Comparison of ENCODE assay signal across 8 mouse cellular contexts in the genomic region with DNA sequence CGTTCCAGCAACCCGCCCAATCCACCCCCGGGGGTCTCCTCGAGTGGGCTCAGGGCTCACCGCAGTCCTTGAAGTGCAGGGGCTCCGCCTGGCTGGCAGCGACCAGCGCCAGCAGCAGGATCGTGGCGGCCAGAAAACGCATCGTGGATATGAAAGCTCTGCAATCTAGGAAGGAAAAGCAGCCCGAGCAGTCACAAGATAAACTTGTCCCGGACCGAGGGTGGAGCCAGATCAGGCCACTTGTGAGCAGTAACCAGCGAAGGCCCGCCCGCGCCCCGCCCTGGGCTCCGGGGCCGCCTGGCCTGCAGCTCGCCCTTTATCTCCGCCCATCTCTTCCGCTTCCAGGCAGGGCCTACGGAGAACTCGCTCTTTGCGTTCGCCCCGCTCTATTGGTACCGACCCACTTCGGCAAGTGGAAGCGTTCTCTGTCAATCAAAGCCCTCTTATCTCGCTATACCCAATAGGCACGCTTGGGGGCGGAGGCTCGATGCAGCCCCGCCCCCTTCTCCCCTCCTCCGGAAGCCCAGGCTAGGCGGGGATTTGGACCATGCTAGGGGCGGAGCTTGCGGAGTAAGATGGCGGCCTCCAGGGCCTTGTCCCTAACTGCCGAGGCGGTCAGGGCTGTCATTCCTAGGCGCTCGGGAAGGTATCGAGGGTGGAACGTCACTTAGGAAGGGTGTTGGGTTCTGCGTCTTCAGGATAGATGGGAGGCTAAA. TPM values are rescaled to one million over a fixed set of nuclear protein-coding genes. Genes with fewer than 3 reads are reported as not detected.
DNase-seq lines count a peak whose midpoint lies in the region; ATAC-seq lines count a peak whose summit lies in the region.

TSS of gene Npc2 (minus strand) at position 427 of the 716 bp plus-strand sequence.
TSS of gene Isca2 (plus strand) at position 526 of the 716 bp plus-strand sequence.

- no peaks in the 10 kb centered on the region for H3K9me3 ChIP-seq in hindbrain, embryonic 14.5 days (ENCODE audit: control insufficient read depth, low read length)

- H3K36me3 ChIP-seq in hindbrain, embryonic 14.5 days (replicated peaks; ENCODE audit: control insufficient read depth, insufficient read depth) = 0 out of 2 replicates have a peak, but pooled peaks cover 5% of the 10 kb centered on the region

- H3K9ac ChIP-seq in hindbrain, embryonic 14.5 days = peak within 1 kb of the TSS; percentile 76

- DNase-seq in R1 (ENCODE audit: low read depth, low spot score) = peak; percentile 100
- peak; percentile 94 to 97 for DNase-seq in cerebellum, postnatal 25 days
- DNase-seq in frontal cortex, postnatal 25 days (ENCODE audit: low spot score in 2 of 2) = peak; percentile 87 to 92
- peak; percentile 99 for DNase-seq in hindbrain, embryonic 14.5 days (ENCODE audit: low spot score)
- peak; percentile 96 to 97 for DNase-seq in layer of hippocampus, postnatal 36 days
- peak; percentile 99 for DNase-seq in lung, postnatal 36 days
- peak; percentile 100 for DNase-seq in retina, postnatal 1 day
- DNase-seq in urinary bladder, adult 18-20 months (ENCODE audit: low spot score in 2 of 2) = peak; percentile 83 to 99

- peak within 1 kb of the TSS; percentile 63 for H3K4me3 ChIP-seq in hindbrain, embryonic 14.5 days (replicated peaks; ENCODE audit: low read length)

- under 1% methylated on average over 50 of the region's 50 CpGs for WGBS in hindbrain, embryonic 14.5 days

- H3K4me2 ChIP-seq in hindbrain, embryonic 14.5 days (replicated peaks) = peak within 1 kb of the TSS; percentile 78

- H3K27ac ChIP-seq in hindbrain, embryonic 14.5 days = peak within 1 kb of the TSS; percentile 90

- H3K27me3 ChIP-seq in hindbrain, embryonic 14.5 days (ENCODE audit: control insufficient read depth, insufficient read depth, low read length) = no peaks in the 10 kb centered on the region

- H3K4me1 ChIP-seq in hindbrain, embryonic 14.5 days (replicated peaks; ENCODE audit: control insufficient read depth, insufficient read depth, low read length) = peaks cover 30% of the 10 kb centered on the region

- peak; percentile 98 for ATAC-seq in hindbrain, embryonic 14.5 days (ENCODE audit: low FRiP score)

RNA-seq across cellular contexts. Expression of gene Npc2, which starts in this region (rescaled TPM):
- 51.6 and 54.3 TPM in 2 replicates for polyA plus RNA-seq in hindbrain, embryonic 14.5 days (2014; fragmentation: Nextera tagmentation; extraction: Ambion mirVana)
- 10 to 100 TPM; 27.4 to 28.6 TPM for total RNA-seq in layer of hippocampus, postnatal 36 days (2021)

RNA-seq across cellular contexts. Expression of gene Isca2, which starts in this region (rescaled TPM):
- 127 and 132 TPM in 2 replicates for polyA plus RNA-seq in hindbrain, embryonic 14.5 days (2014; fragmentation: Nextera tagmentation; extraction: Ambion mirVana)
- total RNA-seq in layer of hippocampus, postnatal 36 days (2021) = 10 to 100 TPM; 54.7 to 58.6 TPM

Comparison
In these comparisons a context has a peak if more than half of its experiments do, and no peak if none do; other contexts are left out.
1. Peak in every context shown above with its lines: DNase-seq, ATAC-seq, H3K4me3 ChIP-seq and H3K27ac ChIP-seq.